Mouse (Mus musculus) liver, embryonic 16.5 days (tissue): ENCODE measurements around the gene Igdcc3. TPM values are rescaled to one million over a fixed set of nuclear protein-coding genes. Genes with fewer than 3 reads are reported as not detected.
"Not testable (repeated sequence)": the region's sequence is repeated elsewhere in the genome, so short reads cannot be mapped to it uniquely, and the experiment has no call there.

ENCODE experiments used
- ATAC-seq: fragments of 200-750 bp; cut with Nextera tagmentation; 2 replicates; pipeline ENCODE4 v1.8.0; 2017; ENCODE audit warnings: low read depth, mild to moderate bottlenecking, moderate number of reproducible peaks, moderate library complexity
- H3K27ac ChIP-seq: fragments of 300-500 bp; sonication (generic); 2 replicates; pipeline ENCODE4 v1.5.1; 2014; ENCODE audit warnings: mild to moderate bottlenecking, low read length
- H3K27me3 ChIP-seq: fragments of 300-500 bp; sonication (generic); 2 replicates; pipeline ENCODE4 v1.6.1; 2014; ENCODE audit warnings: low read depth, low read length, mixed read lengths; ENCODE audit not compliant: control insufficient read depth, insufficient read depth
- H3K36me3 ChIP-seq: fragments of 300-500 bp; sonication (generic); 2 replicates; pipeline ENCODE4 v1.6.1; 2014; ENCODE audit warnings: mild to moderate bottlenecking; ENCODE audit not compliant: control insufficient read depth, insufficient read depth
- H3K4me1 ChIP-seq: fragments of 300-500 bp; sonication (generic); 2 replicates; pipeline ENCODE4 v1.6.1; 2014; ENCODE audit warnings: low read depth, low read length, mixed read lengths; ENCODE audit not compliant: control insufficient read depth
- H3K4me2 ChIP-seq: fragments of 300-500 bp; sonication (generic); 2 replicates; pipeline ENCODE4 v1.6.1; 2014; ENCODE audit warnings: low read depth, low read length, mixed read lengths
- H3K4me3 ChIP-seq: fragments of 300-500 bp; sonication (generic); 2 replicates; pipeline ENCODE4 v1.5.1; 2014; ENCODE audit warnings: low read depth, mild to moderate bottlenecking, low read length
- H3K9ac ChIP-seq: fragments of 300-500 bp; sonication (generic); 2 replicates; pipeline ENCODE4 v1.6.1; 2014; ENCODE audit warnings: low read depth, low read length
- H3K9me3 ChIP-seq: fragments of 300-500 bp; sonication (generic); replicated peaks from 2 replicates; pipeline ENCODE4 v1.6.1; 2016; ENCODE audit warnings: low read length; ENCODE audit not compliant: control insufficient read depth
- WGBS: fragments of 180-500 bp; shearing (Covaris S2); extraction: QIAGEN DNeasy Blood & Tissue Kit; methylation state at CpG from one replicate; pipeline ENCODE4 v1.1.7; 2014; ENCODE audit not compliant: insufficient replicate concordance; 5-methylcytosine and 5-hydroxymethylcytosine counted together
- polyA plus RNA-seq: library from polyadenylated mRNA; unstranded; fragments of >200 nt; fragmentation: Nextera tagmentation; extraction: Ambion mirVana; gene quantifications from 2 replicates; pipeline ENCODE4 v1.2.1, GENCODE M21; 2015

Igdcc3 gene
- polyA plus RNA-seq, 1 experiment from 2014 or later: 0.04 TPM

DNA sequence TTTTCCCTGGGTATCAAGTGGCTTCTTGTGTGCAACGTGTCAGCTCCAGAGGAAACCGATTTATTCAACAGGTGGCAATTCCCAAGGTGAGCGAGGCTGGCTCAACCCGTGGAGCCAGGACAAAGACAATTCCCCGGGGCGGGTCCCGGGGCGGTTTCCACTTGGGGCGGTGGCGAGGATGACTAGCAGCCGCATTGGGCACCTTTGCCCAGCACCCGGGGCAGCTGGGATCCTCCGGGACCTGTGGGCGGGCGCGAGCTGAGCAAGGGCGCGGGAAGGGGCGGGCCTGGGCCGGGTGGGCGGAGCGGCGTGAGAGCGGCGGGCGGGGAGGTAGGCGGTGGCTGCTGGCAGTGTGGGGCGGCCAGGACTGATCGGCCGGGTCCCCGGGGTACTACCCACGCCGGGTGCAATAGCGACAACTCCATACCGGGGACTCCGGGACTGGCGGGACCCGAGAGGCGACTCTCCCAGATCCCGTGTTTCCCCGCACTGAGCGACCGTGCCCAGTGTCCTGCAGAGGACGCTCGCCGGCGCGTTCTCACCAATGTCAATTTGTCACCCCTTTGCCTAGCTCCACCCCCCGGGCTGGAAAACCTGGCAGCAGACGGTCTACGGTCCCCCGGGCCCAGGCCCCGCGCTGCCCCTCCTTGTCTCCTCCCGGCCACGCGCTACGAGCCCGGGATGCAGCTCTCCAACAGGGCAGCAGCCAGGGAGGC, 73.9 kb downstream of the Igdcc3 start:
- Histone ChIP-seq H3K4me3 (peak overlapping the region; percentile 79), H3K9ac (peak overlapping the region; percentile 95), H3K4me2 (peak overlapping the region; percentile 95), H3K27me3 (no peaks in the 10 kb centered on the region), H3K36me3 (no peaks in the 10 kb centered on the region), H3K4me1 (peaks cover 39% of the 10 kb centered on the region), H3K9me3 (no peaks in the 10 kb centered on the region), H3K27ac (peak overlapping the region; percentile 99)
- ATAC-seq: peak; percentile 91
- WGBS: under 1% methylated on average over 57 of the region's 59 CpGs

DNA sequence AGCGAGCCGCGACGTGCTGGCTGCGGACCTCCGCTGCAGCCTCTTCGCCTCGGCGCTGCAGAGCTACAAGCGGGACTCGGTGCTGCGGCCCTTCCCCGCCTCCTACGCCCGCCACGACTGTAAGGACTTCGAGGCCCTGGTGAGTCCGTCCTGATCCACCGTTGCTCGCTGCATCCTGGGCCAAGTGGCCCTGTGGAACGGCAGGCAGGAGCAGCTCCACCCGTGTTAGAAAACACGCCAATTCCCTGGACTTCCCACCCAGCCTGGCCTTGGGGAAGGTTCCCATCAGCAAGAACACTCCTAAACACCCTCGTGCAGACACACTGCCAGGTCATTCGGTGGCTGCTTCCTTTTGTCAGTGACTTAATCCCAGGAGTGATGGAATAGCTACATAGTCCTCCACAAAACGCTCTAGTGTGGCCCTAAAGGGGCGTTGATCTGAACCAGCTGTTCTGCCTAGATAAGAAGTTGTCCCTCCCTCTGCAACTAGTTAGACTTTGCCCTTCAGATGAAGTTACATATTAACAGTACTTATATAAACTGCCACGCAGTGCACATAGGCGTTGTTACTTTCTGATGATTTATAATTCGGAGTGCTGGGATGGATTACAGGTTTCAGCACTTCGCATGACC, 74.6 kb downstream of the Igdcc3 start:
- Histone ChIP-seq H3K9me3 (no peaks in the 10 kb centered on the region), H3K4me2 (peak overlapping the region; percentile 95), H3K36me3 (no peaks in the 10 kb centered on the region), H3K27me3 (no peaks in the 10 kb centered on the region), H3K27ac (peak overlapping the region; percentile 99), H3K9ac (peak overlapping the region; percentile 95), H3K4me3 (peak overlapping the region; percentile 79), H3K4me1 (peaks cover 39% of the 10 kb centered on the region)
- WGBS: 2% methylated on average over 31 of the region's 31 CpGs
- peak; percentile 78 for ATAC-seq

DNA sequence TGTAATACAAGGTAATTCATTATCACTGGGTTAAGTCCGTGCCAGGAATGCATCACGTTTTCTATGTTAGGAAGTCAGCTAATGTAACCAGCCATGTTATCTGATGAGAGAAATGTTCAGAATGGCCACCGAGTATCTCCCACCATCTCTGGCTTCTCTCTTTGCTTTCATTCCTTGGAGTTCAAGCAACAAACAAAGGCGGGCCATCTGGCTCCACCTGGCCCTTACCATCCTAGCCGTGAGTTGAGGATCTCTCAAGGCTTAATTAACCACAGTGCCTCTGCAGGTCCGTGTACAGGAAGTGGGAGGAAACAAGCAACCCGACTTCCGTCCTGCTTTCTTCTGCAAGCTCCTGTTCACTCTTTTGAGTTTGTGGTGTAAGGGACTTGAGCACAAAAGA, 76.0 kb downstream of the Igdcc3 start:
- peaks cover 41% of the 10 kb centered on the region for H3K4me1 ChIP-seq
- peak overlapping the region; percentile 79 for H3K4me3 ChIP-seq
- no peaks in the 10 kb centered on the region for H3K27me3 ChIP-seq
- H3K9ac ChIP-seq: peak overlapping the region; percentile 95
- 14% methylated on average over 8 of the region's 8 CpGs for WGBS
- H3K36me3 ChIP-seq: no peaks in the 10 kb centered on the region
- no peaks in the 10 kb centered on the region for H3K9me3 ChIP-seq
- H3K4me2 ChIP-seq: peak overlapping the region; percentile 95
- peak overlapping the region; percentile 99 for H3K27ac ChIP-seq
- ATAC-seq: no peak

DNA sequence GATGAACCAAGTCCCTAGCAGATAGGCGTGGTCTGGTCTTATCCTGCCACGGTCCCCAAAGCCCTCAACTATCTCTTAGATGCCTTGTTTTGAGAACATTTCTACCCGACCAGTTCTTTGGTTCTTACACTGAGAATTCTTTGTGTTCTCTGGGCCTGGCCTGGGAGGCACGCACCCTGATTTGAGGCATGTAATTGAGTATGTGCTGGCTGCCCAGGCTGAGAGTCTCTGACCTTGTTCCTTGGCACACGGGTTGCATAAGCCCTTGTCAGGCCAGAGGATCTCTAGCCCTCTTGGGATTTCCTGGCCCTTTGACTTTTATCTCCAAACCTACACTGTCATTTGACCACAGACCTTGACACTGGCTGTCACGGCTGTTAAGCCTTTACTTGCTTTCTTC, 76.7 kb downstream of the Igdcc3 start:
- peak overlapping the region; percentile 79 for H3K4me3 ChIP-seq
- H3K9ac ChIP-seq: peak overlapping the region; percentile 66
- H3K36me3 ChIP-seq: no peaks in the 10 kb centered on the region
- H3K4me2 ChIP-seq: peak overlapping the region; percentile 95
- H3K27me3 ChIP-seq: no peaks in the 10 kb centered on the region
- peak overlapping the region; percentile 99 for H3K27ac ChIP-seq
- ATAC-seq: no peak
- WGBS: 14% methylated on average over 6 of the region's 6 CpGs
- H3K9me3 ChIP-seq: no peaks in the 10 kb centered on the region
- H3K4me1 ChIP-seq: peaks cover 41% of the 10 kb centered on the region

DNA sequence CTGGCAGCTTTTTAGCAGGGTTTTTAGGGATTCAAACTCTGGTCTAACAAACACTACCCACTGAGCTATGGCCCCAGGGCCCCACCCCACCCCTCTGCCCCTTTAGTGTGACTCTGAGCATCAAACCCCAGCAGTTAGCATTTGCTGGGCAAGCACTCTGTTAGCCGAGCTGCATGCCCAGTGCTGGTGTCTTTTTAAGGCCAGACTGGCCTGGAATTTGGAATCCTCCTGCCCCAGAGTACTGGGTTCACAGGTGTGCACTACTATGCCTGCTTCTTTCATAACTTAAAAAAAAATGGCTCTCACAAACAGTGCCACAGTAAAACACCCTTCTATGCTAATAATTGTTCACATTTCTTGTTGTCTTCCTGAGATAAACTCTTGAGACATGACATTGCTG, 77.9 kb downstream of the Igdcc3 start:
- Histone ChIP-seq H3K27me3 (no peaks in the 10 kb centered on the region), H3K4me1 (peaks cover 41% of the 10 kb centered on the region), H3K4me2 (no peak overlapping the region), H3K27ac (peak overlapping the region; percentile 99), H3K9me3 (no peaks in the 10 kb centered on the region), H3K4me3 (no peak overlapping the region), H3K9ac (peak overlapping the region; percentile 0; the same call in 1 of the 2 replicates), H3K36me3 (no peaks in the 10 kb centered on the region)
- ATAC-seq: no peak
- WGBS: 52% methylated on average over 1 of the region's 1 CpGs

DNA sequence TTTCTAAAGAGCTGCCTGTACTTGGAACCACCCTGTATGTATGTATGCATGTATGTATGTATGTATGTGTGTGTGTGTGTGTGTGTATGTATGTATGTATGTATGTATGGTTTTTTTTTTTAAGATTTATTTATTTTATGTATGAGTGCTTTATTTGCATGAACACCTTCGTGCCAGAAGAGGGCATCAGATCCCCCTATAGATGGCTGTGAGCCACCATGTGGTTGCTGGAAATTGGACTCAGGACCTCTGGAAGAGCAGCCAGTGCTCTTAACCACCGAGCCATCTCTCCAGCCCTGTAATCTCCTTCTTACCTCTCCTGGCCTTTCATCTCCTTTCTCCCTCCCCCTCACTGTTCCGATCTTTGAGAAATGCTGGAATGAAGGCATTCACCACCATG, 79.4 kb downstream of the Igdcc3 start:
- not testable (repeated sequence) for H3K9ac ChIP-seq, H3K4me2 ChIP-seq, H3K27me3 ChIP-seq, ATAC-seq, H3K27ac ChIP-seq, H3K9me3 ChIP-seq, H3K4me3 ChIP-seq, H3K36me3 ChIP-seq
- peaks cover 33% of the 10 kb centered on the region for H3K4me1 ChIP-seq
- WGBS: 49% methylated on average over 3 of the region's 3 CpGs

DNA sequence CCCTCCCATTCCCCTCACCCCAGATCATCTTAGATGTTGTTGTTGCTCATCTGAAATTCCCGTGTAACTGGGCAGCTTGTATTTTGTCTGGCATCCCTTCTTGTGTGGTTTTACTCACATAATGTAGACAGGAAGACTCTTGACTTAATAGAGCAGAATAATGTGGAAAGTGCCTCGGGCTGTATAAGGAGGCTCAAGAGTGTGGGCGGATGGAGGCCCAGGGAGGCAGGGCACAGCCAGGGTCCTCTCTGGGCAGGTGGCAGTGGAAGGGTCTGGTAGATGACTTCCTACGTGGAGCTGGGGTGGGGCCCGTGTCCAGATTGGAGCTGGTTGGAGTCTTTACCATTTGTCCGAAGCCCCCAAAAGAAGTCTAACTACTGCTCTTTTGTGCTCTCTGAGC, 82.9 kb downstream of the Igdcc3 start:
- no peaks in the 10 kb centered on the region for H3K36me3 ChIP-seq
- H3K9ac ChIP-seq: no peak overlapping the region
- H3K9me3 ChIP-seq: no peaks in the 10 kb centered on the region
- H3K4me3 ChIP-seq: no peak overlapping the region
- WGBS: 72% methylated on average over 6 of the region's 6 CpGs
- peaks cover 6% of the 10 kb centered on the region for H3K4me1 ChIP-seq
- no peak overlapping the region for H3K4me2 ChIP-seq
- H3K27ac ChIP-seq: no peak overlapping the region
- no peaks in the 10 kb centered on the region for H3K27me3 ChIP-seq
- ATAC-seq: no peak

DNA sequence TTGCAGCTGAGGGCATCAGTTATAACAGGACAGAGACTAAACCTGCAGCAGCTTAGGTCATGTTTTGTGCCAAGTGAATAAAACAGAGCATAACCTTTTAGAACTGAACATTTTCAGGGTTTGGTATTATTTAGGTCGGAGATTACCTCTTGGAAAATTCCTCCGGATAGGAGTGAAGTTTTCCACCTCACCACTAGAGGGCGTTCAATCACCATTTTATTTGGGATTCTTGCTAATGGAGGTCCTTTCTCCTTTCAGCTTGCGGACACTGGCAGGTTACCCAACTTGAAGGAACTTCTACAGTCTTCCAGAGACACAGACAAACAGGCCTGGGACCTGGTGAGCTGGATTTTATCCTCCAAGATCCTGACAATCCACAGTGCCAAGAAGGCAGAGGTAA, 84.8 kb downstream of the Igdcc3 start:
- H3K4me2 ChIP-seq: no peak overlapping the region
- H3K27ac ChIP-seq: no peak overlapping the region
- H3K4me3 ChIP-seq: no peak overlapping the region
- no peak overlapping the region for H3K9ac ChIP-seq
- 30% methylated on average over 4 of the region's 4 CpGs for WGBS
- H3K4me1 ChIP-seq: peaks cover under 1% of the 10 kb centered on the region; the same call in 1 of the 2 replicates
- no peaks in the 10 kb centered on the region for H3K9me3 ChIP-seq
- H3K27me3 ChIP-seq: no peaks in the 10 kb centered on the region
- no peak for ATAC-seq
- peaks cover 5% of the 10 kb centered on the region; the same call in 1 of the 2 replicates for H3K36me3 ChIP-seq

DNA sequence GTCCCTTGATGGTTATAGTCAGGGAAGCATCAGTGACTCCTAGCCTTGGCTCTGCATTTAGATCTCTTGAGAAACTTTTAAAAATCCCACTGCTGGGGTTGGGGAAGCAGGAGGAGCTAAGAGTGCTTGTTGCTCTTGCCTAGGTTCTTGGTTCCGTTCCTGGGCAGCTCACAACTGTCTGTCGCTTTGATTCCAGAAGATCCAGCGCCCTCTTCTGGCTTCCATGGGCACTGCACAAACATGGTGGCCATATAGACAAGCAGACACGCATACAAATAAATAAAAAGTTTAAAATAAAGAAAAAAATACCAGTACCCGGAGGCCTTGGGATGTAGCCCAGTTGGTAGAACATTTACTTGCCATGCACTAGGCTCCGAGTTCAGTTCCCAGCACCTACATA, 89.3 kb downstream of the Igdcc3 start:
- peaks cover 5% of the 10 kb centered on the region for H3K4me1 ChIP-seq
- no peaks in the 10 kb centered on the region for H3K27me3 ChIP-seq
- WGBS: 60% methylated on average over 6 of the region's 6 CpGs
- no peak overlapping the region for H3K9ac ChIP-seq
- H3K27ac ChIP-seq: no peak overlapping the region
- no peak overlapping the region for H3K4me3 ChIP-seq
- peaks cover 5% of the 10 kb centered on the region; the same call in 1 of the 2 replicates for H3K36me3 ChIP-seq
- no peak overlapping the region for H3K4me2 ChIP-seq
- no peaks in the 10 kb centered on the region for H3K9me3 ChIP-seq
- no peak for ATAC-seq
